Mouse (Mus musculus) v-Abl transformed pro-B cells (cell line): Measurements from ENCODE around the gene Ddx5.
"Not testable (repeated sequence)": the region's sequence is repeated elsewhere in the genome, so short reads cannot be mapped to it uniquely, and the experiment has no call there.

Experiments
- in situ Hi-C, 2 experiments: fragments of 400-800 bp; cut with MboI; formaldehyde crosslinking; loops; one replicate each; pipeline ENCODE4 v1.15.1; 2025; ENCODE audit not compliant: unreplicated experiment in 2 of 2

Ddx5 gene

GRCm38 (mm10) chr11:106788775-106789459 is at the start of gene Ddx5, which contains the start of gene Cep95:
Gene Ddx5, minus strand, starts transcription at chr11:106789185.
Gene Cep95, plus strand, starts transcription at chr11:106789252.
- in situ Hi-C loops = no loop called here

GRCm38 (mm10) chr11:106828079-106828478 is 39.1 kb upstream of the Ddx5 start:
- in situ Hi-C loops = no loop called here

- in situ Hi-C loops = no loop called here
These were observed 35.4 kb upstream of the Ddx5 start for GRCm38 (mm10) chr11:106824403-106824802.

DNA sequence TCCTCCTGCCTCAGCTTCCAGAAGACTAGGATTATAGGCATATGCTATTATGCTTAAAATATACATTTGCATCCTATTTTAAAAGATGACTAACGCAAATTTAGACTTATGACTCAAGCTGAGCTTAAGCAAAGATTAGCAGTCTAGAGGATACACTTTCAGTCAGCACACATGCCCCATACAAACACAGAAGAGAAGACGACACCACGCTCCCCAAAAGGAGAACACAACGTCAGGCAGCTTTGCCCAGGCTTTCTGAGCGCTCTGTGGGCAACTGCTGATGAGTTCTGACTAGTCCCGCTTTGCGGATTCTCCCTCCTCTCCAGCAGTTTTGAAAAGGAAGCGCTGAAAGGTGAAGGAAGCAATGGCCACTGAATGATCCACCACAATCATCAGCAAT is 34.8 kb upstream of the Ddx5 start:
- in situ Hi-C loops = no loop called here

- in situ Hi-C loops = no loop called here
These were observed 33.9 kb upstream of the Ddx5 start for GRCm38 (mm10) chr11:106822911-106823310.

- in situ Hi-C loops = no loop called here
These were observed 33.5 kb upstream of the Ddx5 start for GRCm38 (mm10) chr11:106822491-106822890.

DNA sequence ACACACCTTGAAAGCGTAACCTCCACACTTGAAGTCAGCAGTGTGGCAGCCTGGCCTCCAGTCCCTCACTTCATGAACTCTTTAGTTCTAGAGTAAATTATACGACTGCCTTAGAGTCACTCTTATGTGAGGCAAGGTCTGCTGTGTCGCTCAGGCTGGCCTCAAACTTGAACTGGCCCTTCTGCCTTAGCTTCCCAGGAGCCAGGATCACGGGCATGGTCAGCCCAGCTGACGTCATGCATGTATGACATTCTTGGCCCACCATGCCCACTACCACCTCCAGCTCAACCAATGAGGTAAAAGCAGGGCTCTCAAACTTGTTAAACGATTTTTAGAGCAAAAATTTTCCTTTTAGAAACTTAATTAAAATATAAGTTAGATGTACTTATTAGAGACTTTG is 32.4 kb upstream of the Ddx5 start:
- in situ Hi-C loops = no loop called here

DNA sequence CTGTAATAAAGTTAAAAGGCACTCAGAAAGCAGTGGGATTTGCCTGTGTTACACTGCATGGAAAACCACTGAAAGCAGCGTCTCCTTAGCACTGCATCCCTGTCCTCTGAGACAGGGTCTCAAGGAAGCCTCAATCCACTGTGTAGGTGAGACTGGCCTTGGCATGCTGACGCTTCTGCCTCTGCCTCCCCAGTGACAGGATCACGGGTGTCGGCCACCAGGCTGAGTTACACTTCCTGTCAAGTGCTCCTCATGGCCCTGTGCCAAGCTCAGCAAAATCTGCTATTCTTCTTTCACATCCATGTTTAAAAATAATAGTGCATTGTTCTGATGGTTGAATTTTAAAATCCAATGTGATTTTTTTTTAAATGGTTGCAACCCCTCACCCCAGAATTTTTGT is 32.0 kb upstream of the Ddx5 start:
- in situ Hi-C loops = no loop called here

- in situ Hi-C loops = no loop called here
These were observed 31.3 kb upstream of the Ddx5 start for GRCm38 (mm10) chr11:106820252-106820651.

GRCm38 (mm10) chr11:106819595-106819994 is 30.6 kb upstream of the Ddx5 start:
- in situ Hi-C loops = no loop called here

DNA sequence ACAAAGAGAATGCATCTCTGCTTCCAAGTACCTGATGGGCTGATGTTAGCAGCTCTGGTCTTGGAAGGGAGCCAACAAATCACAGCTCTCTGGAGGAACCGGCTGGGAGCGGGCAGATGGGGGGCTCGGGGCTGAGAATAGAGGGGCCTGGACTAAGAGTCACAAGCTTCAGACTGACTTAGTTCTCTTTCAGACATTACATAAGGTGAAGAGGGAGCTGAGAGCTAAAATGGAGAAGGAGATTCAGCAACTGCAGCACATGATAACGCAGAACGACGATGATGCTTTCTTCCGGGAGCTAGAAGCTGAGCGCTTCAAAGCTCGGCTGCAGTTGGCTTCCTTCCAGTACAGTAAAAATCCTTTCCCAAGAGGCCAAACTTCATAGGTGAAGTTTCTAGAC is 29.4 kb upstream of the Ddx5 start:
- in situ Hi-C loops = no loop called here

- in situ Hi-C loops = no loop called here
These were observed 28.8 kb upstream of the Ddx5 start for GRCm38 (mm10) chr11:106817808-106818207.

- in situ Hi-C loops = no loop called here
These were observed 28.2 kb upstream of the Ddx5 start for GRCm38 (mm10) chr11:106817156-106817555.

- in situ Hi-C loops = no loop called here
These were observed 27.3 kb upstream of the Ddx5 start for GRCm38 (mm10) chr11:106816316-106816715.

GRCm38 (mm10) chr11:106815761-106816160 is 26.8 kb upstream of the Ddx5 start:
- in situ Hi-C loops = no loop called here

DNA sequence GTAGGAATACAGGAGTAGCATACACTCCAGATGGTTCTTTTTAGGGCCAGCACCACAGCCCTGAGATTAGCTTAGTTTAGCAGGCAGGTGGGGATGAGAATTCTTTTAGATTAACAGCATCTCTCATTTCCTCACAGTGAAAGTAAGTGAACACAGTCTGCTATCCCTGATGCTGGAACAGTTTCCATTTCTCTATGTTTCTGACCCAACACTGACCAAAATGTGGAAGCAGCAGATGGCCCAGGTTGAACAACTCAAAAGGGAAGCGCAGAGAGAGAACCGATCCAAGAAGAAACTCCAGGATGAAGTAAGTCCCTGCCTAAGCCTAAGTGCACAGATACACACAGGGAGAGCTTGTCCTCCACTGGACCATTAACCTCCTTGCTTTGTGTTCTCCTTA is 26.3 kb upstream of the Ddx5 start:
- in situ Hi-C loops = no loop called here

- in situ Hi-C loops = no loop called here
These were observed 25.8 kb upstream of the Ddx5 start for GRCm38 (mm10) chr11:106814601-106815320.

DNA sequence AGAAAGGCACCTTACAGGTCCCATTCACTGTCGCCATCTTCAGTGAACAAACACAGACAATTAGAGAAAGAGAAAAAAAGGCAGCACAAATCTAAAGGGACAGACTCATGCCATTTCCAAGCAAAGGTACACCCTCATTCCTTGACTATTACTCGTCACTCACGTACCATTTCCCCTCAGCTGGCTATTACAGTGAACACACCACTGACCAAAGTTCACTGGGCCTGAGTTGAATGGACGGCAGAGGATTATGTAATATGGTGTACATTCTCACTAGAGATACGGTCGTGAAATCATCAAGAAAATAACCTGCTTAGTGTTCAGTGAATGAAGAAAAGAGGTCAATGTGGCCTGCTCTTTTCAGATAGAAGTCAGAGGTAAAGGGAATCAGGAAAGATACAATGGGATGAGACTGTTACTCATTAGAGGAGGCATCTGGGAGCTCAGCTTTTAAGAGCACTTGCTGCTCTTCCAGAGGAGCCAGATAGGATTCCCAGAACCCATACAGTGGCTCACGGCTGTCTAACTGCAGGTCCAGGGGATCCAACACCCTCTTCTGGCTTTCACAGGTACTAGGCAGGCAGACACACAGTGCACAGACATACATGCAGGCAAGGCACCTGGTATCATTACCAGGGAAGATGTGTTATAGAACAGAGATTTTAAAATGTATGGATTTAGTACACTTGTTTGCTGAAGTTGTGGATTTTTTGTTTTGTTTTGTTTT is 23.6 kb upstream of the Ddx5 start:
- in situ Hi-C loops = no loop called here

DNA sequence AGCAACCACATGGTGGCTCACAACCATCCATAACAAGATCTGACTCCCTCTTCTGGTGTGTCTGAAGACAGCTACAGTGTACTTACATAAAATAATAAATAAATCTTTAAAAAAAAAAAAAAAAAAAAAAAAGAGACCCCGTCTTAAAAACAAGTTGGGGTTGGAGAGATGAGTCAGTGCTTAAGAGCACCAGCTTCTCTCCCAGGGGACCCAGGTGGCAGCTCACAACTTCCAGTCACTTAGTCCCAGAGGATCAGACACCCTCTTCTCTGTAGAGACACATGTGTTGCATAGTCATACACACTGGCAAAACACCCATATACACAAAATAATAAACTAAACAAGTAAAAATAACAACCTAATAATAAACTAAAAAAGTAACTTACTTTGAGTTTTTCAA is 18.5 kb upstream of the Ddx5 start:
- in situ Hi-C loops = not testable (repeated sequence)

DNA sequence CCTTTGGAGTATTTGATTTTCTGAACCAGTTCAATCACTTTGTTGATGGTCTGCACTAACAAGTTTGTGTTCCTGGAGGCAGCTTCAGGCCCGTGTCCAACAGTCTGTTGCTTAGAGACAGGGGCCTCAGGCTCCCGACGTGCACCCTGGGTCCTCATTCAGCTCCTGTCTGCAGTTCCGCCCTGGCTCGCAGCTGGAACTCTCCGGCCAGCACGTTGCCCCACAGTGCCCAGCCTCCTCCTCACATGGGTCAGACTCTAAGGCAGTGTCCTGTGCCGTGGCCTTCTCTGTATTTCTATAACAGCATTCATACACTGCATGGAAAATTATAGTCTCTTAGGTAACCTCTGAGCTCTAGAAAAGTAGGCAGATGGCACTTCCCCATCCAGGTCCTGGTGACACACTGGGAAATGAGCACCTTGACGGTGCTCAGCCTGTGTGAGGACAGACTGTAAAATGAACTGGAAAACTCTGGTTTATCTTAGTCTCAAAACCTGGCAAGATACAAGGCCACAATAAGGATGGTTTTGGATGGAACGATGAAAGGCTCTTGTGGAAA is 13.2 kb upstream of the Ddx5 start:
- in situ Hi-C loops = no loop called here

DNA sequence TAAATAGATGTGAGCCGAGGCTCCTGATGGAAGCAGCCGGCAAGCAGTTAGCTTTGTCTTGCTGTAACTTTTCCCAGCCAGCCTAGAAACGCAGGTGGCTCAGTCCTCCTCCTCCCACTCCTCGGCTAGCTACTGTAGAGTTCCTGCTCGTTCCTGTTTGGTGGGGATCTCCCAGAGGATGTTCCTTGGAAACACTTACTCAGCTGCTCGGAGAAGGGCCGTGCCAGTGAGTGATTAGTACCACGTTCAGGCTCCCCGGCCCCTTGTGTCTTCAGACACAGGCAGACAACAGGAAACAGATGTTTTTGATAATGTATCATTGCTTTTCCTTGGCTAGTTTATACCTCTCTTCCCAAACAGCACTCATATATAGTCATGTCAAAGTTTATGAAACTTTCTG is 6.7 kb upstream of the Ddx5 start:
- in situ Hi-C loops = no loop called here
